Mouse (Mus musculus) CD8-positive naive resting alpha-beta T cell, adult 2 months (primary cell): Measurements from ENCODE around the gene Marc1.

Experiments used
- DNase-seq, 2 experiments: peaks; one replicate each; pipeline ENCODE4 v3.0.0; 2022; ENCODE audit warnings: low read depth in 2 of 2, low spot score in 2 of 2

The Marc1 gene

DNA sequence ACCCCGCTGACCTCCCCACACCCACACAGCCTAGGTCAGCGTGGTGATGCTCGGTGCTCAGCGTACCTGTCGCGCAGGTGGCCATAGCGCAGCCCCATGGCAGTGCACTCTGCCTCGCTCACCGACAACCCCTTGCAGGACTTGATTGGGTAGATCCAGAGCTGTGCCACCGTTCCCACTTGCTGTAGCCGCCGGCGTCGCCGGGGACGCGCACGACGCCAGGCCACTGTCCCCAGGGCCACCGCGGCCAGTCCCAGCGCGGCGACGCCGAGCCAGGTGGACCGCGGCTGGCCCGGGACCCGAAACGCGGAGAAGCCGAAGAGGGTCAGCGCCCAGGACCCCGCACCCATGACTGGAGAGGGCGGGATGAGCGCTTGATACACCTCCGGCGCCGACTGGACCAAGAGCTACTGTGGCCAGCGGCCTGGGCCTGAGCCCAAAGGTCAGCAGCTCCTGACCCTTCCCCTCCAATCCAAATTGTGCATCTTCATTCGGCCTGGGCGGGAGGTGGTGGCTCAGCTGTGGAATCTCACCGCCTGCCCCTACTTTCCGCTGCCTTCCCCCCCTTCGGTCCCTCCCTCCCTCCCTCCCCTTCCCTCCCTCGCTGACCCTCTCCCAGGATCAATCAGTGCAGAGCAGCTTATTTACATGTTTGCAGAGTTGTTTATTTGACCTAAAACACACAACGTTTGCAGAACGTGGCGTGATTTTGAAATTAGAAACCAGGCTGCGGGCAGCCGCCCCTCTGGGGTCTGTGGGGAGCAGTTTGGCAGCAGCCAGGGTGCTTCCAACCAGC, at the start of gene Marc1:
Marc1 (minus strand) TSS at position 534 of the 796 bp plus-strand sequence.
- no peak for DNase-seq

GRCm38 (mm10) chr1:184860276-184860675, 49.2 kb upstream of the Marc1 start:
- DNase-seq, result no peak

- no peak for DNase-seq
These were observed 47.1 kb upstream of the Marc1 start for GRCm38 (mm10) chr1:184858253-184858652.

- no peak for DNase-seq
These were observed 46.1 kb upstream of the Marc1 start for GRCm38 (mm10) chr1:184857216-184857615.

- peak in 1 of 2 experiments; percentile 16 for DNase-seq
These were observed 42.8 kb upstream of the Marc1 start for GRCm38 (mm10) chr1:184853922-184854321.

GRCm38 (mm10) chr1:184853339-184853738, 42.2 kb upstream of the Marc1 start:
- DNase-seq, result peak; percentile 38 to 53

GRCm38 (mm10) chr1:184851741-184852618, 40.9 kb upstream of the Marc1 start:
- DNase-seq, result peak; percentile 24 to 51

GRCm38 (mm10) chr1:184851166-184851565, 40.1 kb upstream of the Marc1 start:
- DNase-seq, result no peak

GRCm38 (mm10) chr1:184846973-184847372, 35.9 kb upstream of the Marc1 start:
- DNase-seq, result no peak

- no peak for DNase-seq
These were observed 35.1 kb upstream of the Marc1 start, which contains the start of gene Marc2 for GRCm38 (mm10) chr1:184846092-184846750. Marc2 (minus strand) TSS chr1:184846451.

- DNase-seq, result peak; percentile 67 to 79
These were observed 34.3 kb upstream of the Marc1 start for GRCm38 (mm10) chr1:184845111-184846071.

DNA sequence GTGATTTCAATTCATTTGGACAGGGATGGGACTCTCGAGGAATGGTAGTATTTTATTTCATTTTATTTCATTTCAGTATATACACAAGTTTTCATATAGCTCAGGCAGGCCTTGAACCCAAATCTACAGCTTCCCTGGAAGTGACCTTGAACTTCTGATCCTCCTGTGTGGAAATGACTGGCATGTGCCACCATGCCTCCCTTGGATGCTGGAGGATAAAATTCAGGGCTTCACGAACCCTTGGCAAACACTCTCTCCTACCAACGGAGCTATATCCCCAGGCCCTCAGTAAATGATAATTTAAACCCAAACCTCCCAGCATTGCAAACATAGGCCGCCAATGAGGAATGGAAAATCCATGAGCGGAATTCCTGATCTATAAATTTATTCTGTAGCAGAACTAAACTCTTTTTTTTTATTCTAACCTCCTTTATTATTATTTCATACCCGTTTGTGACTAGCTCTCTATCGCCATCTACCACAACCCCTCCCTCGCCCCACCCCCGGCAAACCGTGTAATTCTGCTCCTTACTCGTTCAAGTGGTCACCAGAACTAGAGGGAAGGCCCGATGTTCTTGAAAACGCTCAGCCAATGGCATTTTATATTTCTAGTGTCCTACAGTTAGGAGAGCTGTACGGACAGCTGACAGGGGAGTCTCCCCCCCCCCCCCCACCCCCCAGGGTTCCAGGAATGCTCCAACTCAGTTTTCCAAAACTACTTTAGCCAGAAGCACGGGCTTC, 33.4 kb upstream of the Marc1 start:
- DNase-seq, result no peak

- DNase-seq, result no peak
These were observed 26.5 kb upstream of the Marc1 start for GRCm38 (mm10) chr1:184837649-184838048.

DNA sequence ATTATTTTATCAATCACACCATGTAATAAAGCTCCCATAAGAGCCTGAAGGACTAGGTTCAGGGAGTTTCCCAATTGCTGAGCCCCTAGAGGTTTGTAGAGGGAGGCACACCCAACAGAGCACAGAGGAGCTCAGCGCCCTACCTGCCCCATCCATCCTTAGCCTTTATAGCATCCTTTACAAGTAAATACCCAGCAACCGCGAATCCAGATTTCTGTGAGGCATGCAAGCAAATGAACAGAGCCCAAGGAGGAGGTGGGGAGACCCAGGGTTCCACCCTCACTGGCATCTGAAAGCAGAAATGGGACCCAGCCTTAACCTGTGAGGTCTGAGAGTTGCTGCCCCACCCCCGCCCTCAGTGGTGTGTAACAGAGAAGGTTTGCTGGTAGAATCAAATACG, 25.2 kb upstream of the Marc1 start:
- no peak for DNase-seq

- DNase-seq, result no peak
These were observed 22.4 kb upstream of the Marc1 start for GRCm38 (mm10) chr1:184833499-184833898.

DNA sequence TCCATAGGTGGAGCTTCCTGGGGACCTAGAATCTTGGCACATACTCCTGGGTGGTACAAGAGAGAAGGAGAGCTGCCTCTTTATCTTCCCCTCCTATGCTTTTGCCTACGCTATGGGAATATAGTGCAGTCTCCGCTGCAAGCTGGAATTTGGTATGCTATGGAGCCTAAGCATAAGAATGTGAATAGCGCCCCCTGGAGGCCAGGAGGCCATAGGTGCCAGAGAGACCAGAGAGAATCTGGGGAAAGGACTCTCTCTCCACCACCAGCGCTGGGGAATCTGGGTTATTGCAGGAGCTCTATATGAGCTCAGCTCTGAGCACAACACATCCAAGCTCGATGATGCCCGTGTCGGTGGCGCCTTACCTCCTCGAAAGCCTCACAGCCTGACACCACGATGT, 21.1 kb upstream of the Marc1 start:
- no peak for DNase-seq

DNA sequence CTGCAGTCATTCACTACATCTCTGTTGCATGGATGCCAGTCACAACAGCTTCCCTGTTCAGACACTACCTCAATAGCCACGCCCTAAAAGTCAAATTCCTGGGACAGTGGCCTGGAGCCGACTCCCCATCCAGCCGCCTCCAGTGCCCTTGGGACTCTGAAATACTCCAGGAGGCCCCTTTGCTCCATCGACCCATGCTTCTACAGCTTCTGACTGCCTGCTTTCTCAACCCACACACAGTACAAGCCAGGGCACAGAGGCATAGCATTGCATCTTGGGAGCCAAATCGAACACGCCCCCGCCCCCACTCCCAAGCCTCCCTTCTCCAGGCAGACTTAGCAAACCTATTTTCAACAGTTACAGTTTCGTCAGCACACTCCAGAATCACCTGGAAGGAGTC, 18.8 kb upstream of the Marc1 start:
- no peak for DNase-seq

GRCm38 (mm10) chr1:184827175-184827701, 16.1 kb upstream of the Marc1 start:
- DNase-seq, result no peak

GRCm38 (mm10) chr1:184825093-184825492, 14.0 kb upstream of the Marc1 start:
- DNase-seq, result peak in 1 of 2 experiments; percentile 28
